In genomic region chr5:73532879-73533278, GRCm38 (mm10) we compare ENCODE assay signal across 31 mouse cellular contexts. TPM values are rescaled to one million over a fixed set of nuclear protein-coding genes. Genes with fewer than 3 reads are reported as not detected.
DNase-seq lines count a peak whose midpoint lies in the region; ATAC-seq and TF ChIP-seq lines count a peak whose summit lies in the region.
"Had no signal": no experiment of that assay in that cellular context is flagged by ENCODE, and none has a peak within 500 bp of the region (broad histone marks: within the 10 kb centered on the region; RNA-seq: fewer than 3 reads in every experiment).

No protein-coding gene starts in this region.

- no peaks in the 10 kb centered on the region for H3K27me3 ChIP-seq in heart, embryonic 14.5 days (ENCODE audit: control insufficient read depth, insufficient read depth, low read length)
- H3K27me3 ChIP-seq: embryonic facial prominence, embryonic 12.5 days; forebrain, embryonic 15.5 days; heart, embryonic 12.5 days; limb, embryonic 13.5 days; lung, embryonic 15.5 days; midbrain, embryonic 12.5 days; neural tube, embryonic 13.5 days; stomach, embryonic 15.5 days had no signal

- peaks cover 15% of the 10 kb centered on the region for H3K36me3 ChIP-seq in heart, embryonic 14.5 days (ENCODE audit: control insufficient read depth, insufficient read depth, low read length)
- H3K36me3 ChIP-seq: lung, embryonic 15.5 days had no signal

- no peak for TF ChIP-seq CTCF in layer of hippocampus, adult 2 months (conservative IDR thresholded peaks at IDR 0.05)

- no peak overlapping the region for H3K4me3 ChIP-seq in heart, embryonic 14.5 days (ENCODE audit: control insufficient read depth in 1 of 2, insufficient read depth in 1 of 2, low read depth in 1 of 2, low read length in 2 of 2)
- no peak overlapping the region for H3K4me3 ChIP-seq in layer of hippocampus, adult 2 months
- H3K4me3 ChIP-seq: embryonic facial prominence, embryonic 12.5 days; forebrain, embryonic 15.5 days; heart, embryonic 12.5 days; limb, embryonic 13.5 days; lung, embryonic 15.5 days; midbrain, embryonic 12.5 days; neural tube, embryonic 13.5 days; stomach, embryonic 15.5 days had no signal

- peaks cover 0 to 3% of the 10 kb centered on the region in 2 experiments; a peak in 1 of 4 replicates for H3K4me1 ChIP-seq in heart, embryonic 14.5 days (ENCODE audit: control insufficient read depth in 2 of 2, insufficient read depth in 2 of 2, low read length in 2 of 2)
- H3K4me1 ChIP-seq: embryonic facial prominence, embryonic 12.5 days; forebrain, embryonic 15.5 days; heart, embryonic 12.5 days; limb, embryonic 13.5 days; lung, embryonic 15.5 days; midbrain, embryonic 12.5 days; neural tube, embryonic 13.5 days; stomach, embryonic 15.5 days had no signal

- no peak overlapping the region for H3K4me2 ChIP-seq in heart, embryonic 14.5 days (ENCODE audit: low read length)
- H3K4me2 ChIP-seq: embryonic facial prominence, embryonic 12.5 days; forebrain, embryonic 15.5 days; heart, embryonic 12.5 days; limb, embryonic 13.5 days; liver, embryonic 11.5 days; lung, embryonic 15.5 days; midbrain, embryonic 12.5 days; neural tube, embryonic 13.5 days; stomach, embryonic 15.5 days had no signal

- ATAC-seq in heart, embryonic 14.5 days (ENCODE audit: insufficient number of reproducible peaks, insufficient read depth, low FRiP score, low read depth) = no peak
- ATAC-seq: activated CD4-positive, CD25-positive, alpha-beta regulatory T cell, adult 4 months; forebrain, embryonic 15.5 days; hindbrain, embryonic 16.5 days had no signal

- no peak overlapping the region for H3K9ac ChIP-seq in heart, embryonic 14.5 days (ENCODE audit: low read length)
- H3K9ac ChIP-seq: embryonic facial prominence, embryonic 12.5 days; forebrain, embryonic 15.5 days; heart, embryonic 12.5 days; limb, embryonic 13.5 days; lung, embryonic 15.5 days; midbrain, embryonic 12.5 days; neural tube, embryonic 13.5 days; stomach, embryonic 15.5 days had no signal

- 58% methylated on average over 9 of the region's 9 CpGs for WGBS in heart, embryonic 14.5 days

- peak overlapping the region; percentile 41 to 47 for H3K27ac ChIP-seq in heart, embryonic 14.5 days (replicated peaks in 1 of 2; ENCODE audit: control insufficient read depth in 1 of 2, insufficient read depth in 1 of 2, low read depth in 2 of 2, low read length in 2 of 2)
- H3K27ac ChIP-seq in layer of hippocampus, adult 2 months = 0 out of 2 replicates have a peak overlapping the region, but pooled peaks have one; percentile 18
- H3K27ac ChIP-seq: embryonic facial prominence, embryonic 12.5 days; forebrain, embryonic 15.5 days; limb, embryonic 13.5 days; lung, embryonic 15.5 days; midbrain, embryonic 12.5 days; neural tube, embryonic 13.5 days; stomach, embryonic 15.5 days had no signal

- no peaks in the 10 kb centered on the region for H3K9me3 ChIP-seq in heart, embryonic 14.5 days (ENCODE audit: control insufficient read depth, low read length)
- H3K9me3 ChIP-seq: embryonic facial prominence, embryonic 12.5 days; forebrain, embryonic 15.5 days; heart, embryonic 12.5 days; limb, embryonic 13.5 days; lung, embryonic 15.5 days; midbrain, embryonic 12.5 days; neural tube, embryonic 13.5 days; stomach, embryonic 15.5 days had no signal

- no peak for DNase-seq in heart, postnatal 14 days
- DNase-seq in layer of hippocampus, adult 2 months (ENCODE audit: low spot score in 2 of 2) = no peak
- no peak for DNase-seq in layer of hippocampus, postnatal 10 days (ENCODE audit: low spot score in 2 of 2)
- DNase-seq in right cerebral cortex, postnatal 10 days (ENCODE audit: low spot score in 2 of 2) = peak; percentile 40 to 65
- no peak for DNase-seq in right cerebral cortex, adult 18-20 months
- peak; percentile 74 for DNase-seq in telencephalon, adult 2 months (ENCODE audit: low read depth, low spot score)
- DNase-seq in cerebellum, postnatal 4 days (ENCODE audit: low spot score in 2 of 2) = no peak
- DNase-seq: adrenal gland, adult 2 months; adrenal gland, postnatal 36 days; B cell, adult 2 months; cerebellum, adult 2 months; cerebellum, postnatal 25 days; embryo, embryonic 11 days; gastrocnemius, postnatal 25 days; heart, adult 18-20 months; kidney, adult 18-20 months; kidney, postnatal 4 days; right cerebral cortex, postnatal 25 days; thymus, postnatal 14 days had no signal

- intact Hi-C loops in heart, postnatal 14 days (cut with DNase I) = no loop called here

RNA-seq across cellular contexts. Expression of gene Dcun1d4, which starts 52.1 kb away (rescaled TPM):
- 20.3 and 22.0 TPM in 2 replicates for polyA plus RNA-seq in heart, embryonic 14.5 days (2014; fragmentation: Nextera tagmentation; extraction: Ambion mirVana)
- 10 to 100 TPM; 15.1 to 17.9 TPM for total RNA-seq in heart, postnatal 14 days (2021)
- total RNA-seq in layer of hippocampus, adult 2 months (2021) = 100 to 1,000 TPM; 124 to 132 TPM
- 100 to 1,000 TPM; 103 to 104 TPM for total RNA-seq in layer of hippocampus, postnatal 10 days (2021)

Comparison
In these comparisons a context has a peak if more than half of its experiments do, and no peak if none do; other contexts are left out.
1. DNase-seq: peak in right cerebral cortex, postnatal 10 days (2 of 2) and telencephalon, adult 2 months (single experiment); none in heart, postnatal 14 days (0 of 2), layer of hippocampus, adult 2 months (0 of 2), layer of hippocampus, postnatal 10 days (0 of 2), right cerebral cortex, adult 18-20 months (single experiment) and cerebellum, postnatal 4 days (0 of 2).
2. RNA of gene Dcun1d4, which starts 52.1 kb away (total RNA-seq): 124 to 132 TPM in layer of hippocampus, adult 2 months and 103 to 104 TPM in layer of hippocampus, postnatal 10 days; 15.1 to 17.9 TPM in heart, postnatal 14 days; every median in the first group is over 4 times any median in the second.